In the genomic region with DNA sequence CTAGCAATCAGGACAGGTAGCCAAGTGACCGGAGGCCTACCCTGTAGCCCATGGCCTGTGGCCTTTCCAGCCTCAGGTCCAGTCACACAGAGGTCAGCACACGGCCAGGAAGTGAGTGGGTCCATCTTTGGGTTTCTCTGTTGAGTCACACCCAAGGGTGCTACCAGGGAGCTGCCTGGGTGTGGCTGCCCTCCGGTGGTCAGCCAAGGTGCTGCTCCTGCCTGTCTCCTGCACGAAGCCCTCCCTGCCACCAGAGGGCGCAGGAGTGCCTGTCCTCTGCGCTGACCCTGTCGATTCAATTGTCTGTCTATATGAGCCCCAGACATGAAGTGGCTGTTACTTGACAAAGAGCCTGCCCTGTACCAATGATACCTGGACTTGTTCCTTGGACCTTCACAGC, we compare ENCODE assay signal across 8 mouse cellular contexts.
DNase-seq lines count a peak whose midpoint lies in the region; ATAC-seq and TF ChIP-seq lines count a peak whose summit lies in the region.

No protein-coding gene starts in this region.

- 0 out of 2 replicates have a peak, but pooled peaks have one; percentile 23 for ATAC-seq in kidney, embryonic 15.5 days (replicated peaks; ENCODE audit: low FRiP score)
- peak; percentile 72 for ATAC-seq in liver, embryonic 16.5 days (ENCODE audit: low read depth)
- ATAC-seq in neutrophil, adult 5-6 weeks (ENCODE audit: extremely low read depth, insufficient number of reproducible peaks, low FRiP score, poor library complexity, severe bottlenecking), result peak; percentile 84

- TF ChIP-seq CTCF in heart, adult 2 months (IDR thresholded peaks at IDR 0.05), result no peak; the same call in 1 of the 2 replicates
- peak; percentile 100 for TF ChIP-seq CTCF in thymus, adult 2 months (IDR thresholded peaks at IDR 0.05; ENCODE audit: borderline replicate concordance, control insufficient read depth, extremely low read depth, insufficient read depth, low read length, poor library complexity)

- no peak overlapping the region for H3K4me3 ChIP-seq in heart, adult 2 months
- no peak overlapping the region for H3K4me3 ChIP-seq in kidney, embryonic 15.5 days (replicated peaks)
- no peak overlapping the region for H3K4me3 ChIP-seq in liver, embryonic 16.5 days (ENCODE audit: low read depth, low read length)
- no peak overlapping the region for H3K4me3 ChIP-seq in thymus, adult 2 months (ENCODE audit: control insufficient read depth, insufficient read depth, low read length)

- TF ChIP-seq POLR2A in heart, adult 2 months (IDR thresholded peaks at IDR 0.05; ENCODE audit: insufficient read depth, low read depth, low read length), result no peak
- TF ChIP-seq POLR2A in thymus, adult 2 months (IDR thresholded peaks at IDR 0.05; ENCODE audit: control insufficient read depth, extremely low read depth, insufficient read depth, low read length, poor library complexity), result no peak

- H3K9me3 ChIP-seq in kidney, embryonic 15.5 days (replicated peaks), result no peaks in the 10 kb centered on the region
- no peaks in the 10 kb centered on the region for H3K9me3 ChIP-seq in liver, embryonic 16.5 days (replicated peaks; ENCODE audit: control insufficient read depth, low read length)

- no peaks in the 10 kb centered on the region for H3K36me3 ChIP-seq in heart, adult 2 months (ENCODE audit: control insufficient read depth, insufficient read depth, low read length)
- H3K36me3 ChIP-seq in kidney, embryonic 15.5 days, result no peaks in the 10 kb centered on the region
- H3K36me3 ChIP-seq in liver, embryonic 16.5 days (ENCODE audit: control insufficient read depth, insufficient read depth), result no peaks in the 10 kb centered on the region
- no peaks in the 10 kb centered on the region for H3K36me3 ChIP-seq in thymus, adult 2 months (ENCODE audit: control insufficient read depth, insufficient read depth, low read length)

- no peaks in the 10 kb centered on the region for H3K27me3 ChIP-seq in heart, adult 2 months (ENCODE audit: control insufficient read depth, insufficient read depth, low read length)
- no peaks in the 10 kb centered on the region for H3K27me3 ChIP-seq in kidney, embryonic 15.5 days
- H3K27me3 ChIP-seq in liver, embryonic 16.5 days (ENCODE audit: control insufficient read depth, insufficient read depth, low read depth, low read length), result no peaks in the 10 kb centered on the region
- no peaks in the 10 kb centered on the region for H3K27me3 ChIP-seq in thymus, adult 2 months (ENCODE audit: control insufficient read depth, insufficient read depth, low read length)

- TF ChIP-seq EP300 in heart, adult 2 months (IDR thresholded peaks at IDR 0.05; ENCODE audit: insufficient read depth, low read depth, low read length), result peak; percentile 97

- intact Hi-C loops in heart, adult 2 months (cut with DNase I), result loop anchor here (1.0 to 2.0 kb wide), 2 partner anchors 35 to 140 kb away; no protein-coding TSS in a partner anchor

- 15% methylated on average over 7 of the region's 7 CpGs for WGBS in heart, adult 2 months
- WGBS in kidney, embryonic 15.5 days, result 26% methylated on average over 7 of the region's 7 CpGs
- 14% methylated on average over 7 of the region's 7 CpGs for whole genome bisulfite sequencing in liver, embryonic 16.5 days (ENCODE audit: insufficient replicate concordance)
- WGBS in thymus, adult 2 months, result 16% methylated on average over 7 of the region's 7 CpGs

- no peak overlapping the region for H3K9ac ChIP-seq in heart, adult 2 months (ENCODE audit: low read depth, low read length)
- H3K9ac ChIP-seq in kidney, embryonic 15.5 days, result no peak overlapping the region
- H3K9ac ChIP-seq in liver, embryonic 16.5 days (ENCODE audit: low read depth, low read length), result no peak overlapping the region

- no peaks in the 10 kb centered on the region for H3K79me2 ChIP-seq in heart, adult 2 months (replicated peaks; ENCODE audit: control insufficient read depth, insufficient read depth, low read length)

- H3K27ac ChIP-seq in heart, adult 2 months, result no peak overlapping the region
- H3K27ac ChIP-seq in kidney, embryonic 15.5 days, result no peak overlapping the region
- H3K27ac ChIP-seq in liver, embryonic 16.5 days (ENCODE audit: low read length), result no peak overlapping the region
- no peak overlapping the region for H3K27ac ChIP-seq in thymus, adult 2 months (ENCODE audit: control insufficient read depth, insufficient read depth, low read length)

- H3K4me2 ChIP-seq in kidney, embryonic 15.5 days, result no peak overlapping the region
- no peak overlapping the region for H3K4me2 ChIP-seq in liver, embryonic 16.5 days (ENCODE audit: low read depth, low read length)

- peak; percentile 83 for DNase-seq in CD4-positive helper T cell, adult 2 months (ENCODE audit: low read depth, low spot score)
- DNase-seq in adrenal gland, adult 18-20 months (ENCODE audit: low spot score in 2 of 2), result peak; percentile 79 to 81
- DNase-seq in embryo, embryonic 10.5 days (ENCODE audit: low spot score), result peak; percentile 78
- peak; percentile 75 to 84 for DNase-seq in heart, adult 2 months
- DNase-seq in thymus, adult 2 months, result peak; percentile 79

- peaks cover 13% of the 10 kb centered on the region for H3K4me1 ChIP-seq in heart, adult 2 months (ENCODE audit: control insufficient read depth, insufficient read depth, low read length)
- H3K4me1 ChIP-seq in kidney, embryonic 15.5 days, result peaks cover 55% of the 10 kb centered on the region
- H3K4me1 ChIP-seq in liver, embryonic 16.5 days (ENCODE audit: control insufficient read depth, low read depth, low read length), result peaks cover 21% of the 10 kb centered on the region
- H3K4me1 ChIP-seq in thymus, adult 2 months (replicated peaks; ENCODE audit: control insufficient read depth, insufficient read depth, low read length), result no peaks in the 10 kb centered on the region; the same call in 1 of the 2 replicates

Comparison
In these comparisons a context has a peak if more than half of its experiments do, and no peak if none do; other contexts are left out.
1. ATAC-seq: peak in every context shown above with its lines; median percentile 84 in neutrophil, adult 5-6 weeks; 72 in liver, embryonic 16.5 days; 23 in kidney, embryonic 15.5 days.